Mouse (Mus musculus) CH12.LX (cell line): ENCODE measurements around the gene Flnc. TPM values are rescaled to one million over a fixed set of nuclear protein-coding genes. Genes with fewer than 3 reads are reported as not detected.

Experiments used
- DNase-seq: peaks from one replicate; pipeline ENCODE4 v3.0.0-alpha.2; 2013; ENCODE audit errors: extremely low read depth
- H3K27ac ChIP-seq: 2 replicates; pipeline ENCODE4 v1.5.1; 2012; ENCODE audit warnings: low read depth, mild to moderate bottlenecking, control low read depth, moderate library complexity; ENCODE audit not compliant: insufficient read depth
- H3K27me3 ChIP-seq: replicated peaks from 2 replicates; pipeline ENCODE3; 2012; ENCODE audit warnings: inconsistent platforms
- H3K36me3 ChIP-seq, 2 experiments: replicated peaks in 1 of 2; 2 replicates each; pipeline versions ENCODE3 to v1.6.1; 2012; ENCODE audit warnings: inconsistent platforms in 1 of 2, low read length in 1 of 2, mild to moderate bottlenecking in 1 of 2, mixed read lengths in 1 of 2, moderate library complexity in 1 of 2; ENCODE audit not compliant: control insufficient read depth in 1 of 2, insufficient read depth in 1 of 2
- H3K4me1 ChIP-seq, 2 experiments: 2 replicates each; pipeline ENCODE4 v1.6.1; 2012; ENCODE audit warnings: inconsistent platforms in 1 of 2, moderate library complexity in 1 of 2; ENCODE audit not compliant: insufficient read depth in 2 of 2, control insufficient read depth in 1 of 2
- H3K4me2 ChIP-seq: 2 replicates; pipeline ENCODE4 v1.6.1; 2012; ENCODE audit warnings: low read depth, mild to moderate bottlenecking, control low read depth; ENCODE audit not compliant: poor library complexity, insufficient read depth, severe bottlenecking
- H3K4me3 ChIP-seq, 3 experiments: fragments of 150-350 bp in 1 of 3; sonication (generic) in 1 of 3; replicated peaks in 1 of 3; 2 replicates each; pipeline versions ENCODE3 to v1.5.1; 2011 to 2012; ENCODE audit warnings: low read depth in 2 of 3, low read length in 2 of 3, mild to moderate bottlenecking in 2 of 3, moderate library complexity in 2 of 3, control low read depth in 1 of 3, improper control_type of control experiment in 1 of 3, inconsistent platforms in 1 of 3, mixed read lengths in 1 of 3; ENCODE audit not compliant: poor library complexity in 1 of 3
- H3K79me2 ChIP-seq: replicated peaks from 2 replicates; pipeline ENCODE4 v1.6.1; 2012; ENCODE audit warnings: mild to moderate bottlenecking, moderate library complexity; ENCODE audit not compliant: control insufficient read depth, poor library complexity, insufficient read depth, severe bottlenecking; ENCODE audit errors: extremely low read depth
- H3K9ac ChIP-seq: 2 replicates; pipeline ENCODE4 v1.6.1; 2012; ENCODE audit warnings: low read depth, mild to moderate bottlenecking, control low read depth, moderate library complexity; ENCODE audit not compliant: insufficient read depth
- H3K9me3 ChIP-seq: replicated peaks from 2 replicates; pipeline ENCODE3; 2012; ENCODE audit warnings: low read length, inconsistent platforms, mixed read lengths
- CHD2 ChIP-seq: IDR thresholded peaks from 2 replicates; pipeline ENCODE4 v1.6.1; 2011; ENCODE audit warnings: low read length, improper control_type of control experiment
- CTCF ChIP-seq, 2 experiments: IDR thresholded peaks in 1 of 2; conservative IDR thresholded peaks in 1 of 2; 2 replicates each; pipeline ENCODE4 v1.5.1; 2011 to 2012; ENCODE audit warnings: low read depth in 2 of 2, low read length in 2 of 2, improper control_type of control experiment in 1 of 2, inconsistent platforms in 1 of 2, mild to moderate bottlenecking in 1 of 2, moderate library complexity in 1 of 2
- ELF1 ChIP-seq: IDR thresholded peaks from 2 replicates; pipeline ENCODE4 v1.6.1; 2014; ENCODE audit warnings: low read depth, mild to moderate bottlenecking, inconsistent platforms, low read length, improper control_type of control experiment
- EP300 ChIP-seq: IDR thresholded peaks from 2 replicates; pipeline ENCODE4 v1.6.1; 2011; ENCODE audit warnings: low read length, improper control_type of control experiment
- ETS1 ChIP-seq: conservative IDR thresholded peaks from 2 replicates; pipeline ENCODE4 v1.6.1; 2012; ENCODE audit warnings: low read depth, mild to moderate bottlenecking, inconsistent platforms, low read length, improper control_type of control experiment, moderate library complexity
- GABPA ChIP-seq: IDR thresholded peaks from 2 replicates; pipeline ENCODE4 v1.6.1; 2012; ENCODE audit warnings: low read depth, low read length, improper control_type of control experiment, inconsistent platforms; ENCODE audit not compliant: insufficient replicate concordance
- IRF4 ChIP-seq: IDR thresholded peaks from 2 replicates; pipeline ENCODE4 v1.6.1; 2014; ENCODE audit warnings: low read depth, mild to moderate bottlenecking, inconsistent platforms, low read length, improper control_type of control experiment
- JUN ChIP-seq: IDR thresholded peaks from 2 replicates; pipeline ENCODE4 v1.6.1; 2011; ENCODE audit warnings: low read depth, mild to moderate bottlenecking, low read length, improper control_type of control experiment, moderate library complexity; ENCODE audit not compliant: insufficient read depth
- KAT2A ChIP-seq: IDR thresholded peaks from 2 replicates; pipeline ENCODE4 v1.6.1; 2012; ENCODE audit warnings: low read length, improper control_type of control experiment, inconsistent platforms; ENCODE audit not compliant: insufficient replicate concordance
- MAFK ChIP-seq: IDR thresholded peaks from 2 replicates; pipeline ENCODE4 v1.6.1; 2011; ENCODE audit warnings: low read length, improper control_type of control experiment; ENCODE audit not compliant: insufficient replicate concordance
- MAZ ChIP-seq: IDR thresholded peaks from 2 replicates; pipeline ENCODE4 v1.6.1; 2012; ENCODE audit warnings: low read depth, mild to moderate bottlenecking, inconsistent platforms, low read length, improper control_type of control experiment, moderate library complexity
- MEF2A ChIP-seq: IDR thresholded peaks from 2 replicates; pipeline ENCODE4 v1.6.1; 2014; ENCODE audit warnings: low read depth, mild to moderate bottlenecking, inconsistent platforms, low read length, improper control_type of control experiment, borderline replicate concordance
- MXI1 ChIP-seq: IDR thresholded peaks from 2 replicates; pipeline ENCODE4 v1.6.1; 2011; ENCODE audit warnings: mild to moderate bottlenecking, low read depth, low read length, improper control_type of control experiment
- MYC ChIP-seq: IDR thresholded peaks from 2 replicates; pipeline ENCODE4 v1.6.1; 2011; ENCODE audit warnings: low read depth, mild to moderate bottlenecking, improper control_type of control experiment, low read length
- NELFE ChIP-seq: IDR thresholded peaks from 2 replicates; pipeline ENCODE4 v1.6.1; 2011; ENCODE audit warnings: low read depth, low read length, improper control_type of control experiment
- PAX5 ChIP-seq: IDR thresholded peaks from 2 replicates; pipeline ENCODE4 v1.6.1; 2012; ENCODE audit warnings: low read length, inconsistent platforms, mixed read lengths
- POLR2A ChIP-seq: IDR thresholded peaks from 2 replicates; pipeline ENCODE4 v1.6.1; 2011; ENCODE audit warnings: low read depth, mild to moderate bottlenecking, improper control_type of control experiment, low read length
- POLR2AphosphoS2 ChIP-seq: IDR thresholded peaks from 2 replicates; pipeline ENCODE4 v1.6.1; 2011; ENCODE audit warnings: low read depth, low read length, improper control_type of control experiment
- RAD21 ChIP-seq: IDR thresholded peaks from 2 replicates; pipeline ENCODE4 v1.6.1; 2011; ENCODE audit warnings: low read depth, mild to moderate bottlenecking, low read length, improper control_type of control experiment, moderate library complexity
- RCOR1 ChIP-seq: conservative IDR thresholded peaks from 2 replicates; pipeline ENCODE4 v1.6.1; 2012; ENCODE audit warnings: low read depth, mild to moderate bottlenecking, inconsistent platforms, low read length, improper control_type of control experiment
- SIN3A ChIP-seq: IDR thresholded peaks from 2 replicates; pipeline ENCODE4 v1.6.1; 2012; ENCODE audit warnings: low read length, improper control_type of control experiment, inconsistent platforms
- SMC3 ChIP-seq: IDR thresholded peaks from 2 replicates; pipeline ENCODE4 v1.6.1; 2011; ENCODE audit warnings: low read depth, low read length, improper control_type of control experiment
- TBP ChIP-seq: conservative IDR thresholded peaks from 2 replicates; pipeline ENCODE4 v1.6.1; 2011; ENCODE audit warnings: low read depth, low read length, improper control_type of control experiment
- TCF12 ChIP-seq: IDR thresholded peaks from 2 replicates; pipeline ENCODE4 v1.6.1; 2014; ENCODE audit warnings: low read depth, mild to moderate bottlenecking, inconsistent platforms, low read length, improper control_type of control experiment
- UBTF ChIP-seq: IDR thresholded peaks from 2 replicates; pipeline ENCODE4 v1.6.1; 2012; ENCODE audit warnings: low read depth, mild to moderate bottlenecking, inconsistent platforms, low read length, improper control_type of control experiment, moderate library complexity
- USF1 ChIP-seq: IDR thresholded peaks from 2 replicates; pipeline ENCODE4 v1.6.1; 2014; ENCODE audit warnings: low read depth, mild to moderate bottlenecking, inconsistent platforms, low read length, improper control_type of control experiment
- USF2 ChIP-seq: conservative IDR thresholded peaks from 2 replicates; pipeline ENCODE4 v1.6.1; 2011; ENCODE audit warnings: low read depth, low read length, improper control_type of control experiment
- ZC3H11A ChIP-seq: IDR thresholded peaks from 2 replicates; pipeline ENCODE4 v1.6.1; 2012; ENCODE audit warnings: low read depth, mild to moderate bottlenecking, inconsistent platforms, low read length, improper control_type of control experiment
- ZKSCAN1 ChIP-seq: IDR thresholded peaks from 2 replicates; pipeline ENCODE4 v1.6.1; 2012; ENCODE audit warnings: low read depth, inconsistent platforms, low read length, improper control_type of control experiment, borderline replicate concordance
- ZNF384 ChIP-seq: IDR thresholded peaks from 2 replicates; pipeline ENCODE4 v1.6.1; 2012; ENCODE audit warnings: low read depth, low read length, improper control_type of control experiment, inconsistent platforms
- dilution Hi-C: fragments of 300-500 bp; cut with MboI; formaldehyde crosslinking; loops from 2 replicates; pipeline ENCODE4 v1.14.3; 2020; ENCODE audit warnings: low sequenced_read_pairs; ENCODE audit not compliant: extremely low pct_unique_long_range_greater_than_20kb, extremely low pct_ligation_motif_present
- in situ Hi-C: fragments of 300-500 bp; cut with MboI; formaldehyde crosslinking; loops from 3 replicates; pipeline ENCODE4 v1.14.3; 2019; ENCODE audit warnings: low sequenced_read_pairs, low pct_ligation_motif_present, low pct_unique_long_range_greater_than_20kb, mixed read lengths
- polyA plus RNA-seq: library from polyadenylated mRNA; unstranded; fragments of >175 nt; gene quantifications from 2 replicates; pipeline ENCODE4 v1.2.1, GENCODE M21; 2012; ENCODE audit warnings: low read depth; ENCODE audit not compliant: insufficient read length
- total RNA-seq, 2 experiments: library from RNA; depleted of rRNA; stranded (reverse); fragments of 300-350 nt in 1 of 2; fragments of >200 nt in 1 of 2; gene quantifications; 2 replicates each; pipeline ENCODE4 v1.2.3; 2012 to 2014

The Flnc gene
- 0.71 and 0.76 TPM in 2 replicates for total RNA-seq (2012; rRNA removed)
- 0.22 and 0.24 TPM in 2 replicates for total RNA-seq (2014; rRNA removed)
- polyA plus RNA-seq, result 0.56 and 0.60 TPM in 2 replicates

GRCm38 (mm10) chr6:29433038-29433803 is at the start of gene Flnc:
Flnc (plus strand) TSS chr6:29433256.
- H3K79me2 ChIP-seq, result no peaks in the 10 kb centered on the region
- no peak within 1 kb of the TSS for H3K9ac ChIP-seq
- H3K27me3 ChIP-seq, result peaks cover 6% of the 10 kb centered on the region
- no peak within 1 kb of the TSS for H3K4me3 ChIP-seq
- H3K9me3 ChIP-seq, result peaks cover 3% of the 10 kb centered on the region
- dilution Hi-C loops, result no loop called here
- TF ChIP-seq MEF2A (no peak), RCOR1 (no peak), MXI1 (no peak), IRF4 (no peak), POLR2A (no peak), ZKSCAN1 (no peak), TCF12 (no peak), ETS1 (no peak), SMC3 (no peak)
- no peak within 1 kb of the TSS for H3K4me2 ChIP-seq
- in situ Hi-C loops, result no loop called here
- H3K27ac ChIP-seq, result no peak within 1 kb of the TSS
- H3K4me1 ChIP-seq, result peaks cover 18 to 60% of the 10 kb centered on the region in 2 experiments
- no peaks in the 10 kb centered on the region for H3K36me3 ChIP-seq
- no peak for DNase-seq

GRCm38 (mm10) chr6:29388052-29388518 is 45.0 kb upstream of the Flnc start, which contains the start of gene Opn1sw:
Opn1sw (minus strand) TSS chr6:29388468.
- Histone ChIP-seq H3K9me3 (no peaks in the 10 kb centered on the region), H3K79me2 (no peaks in the 10 kb centered on the region), H3K27ac (peak within 1 kb of the TSS; percentile 24; the same call in 1 of the 2 replicates), H3K27me3 (peaks cover 23% of the 10 kb centered on the region), H3K4me3 (peak within 1 kb of the TSS; percentile 70 to 81 (median 78)), H3K36me3 (no peaks in the 10 kb centered on the region), H3K9ac (peak within 1 kb of the TSS; percentile 49), H3K4me2 (peak within 1 kb of the TSS; percentile 83), H3K4me1 (peaks cover 2 to 27% of the 10 kb centered on the region in 2 experiments; a peak in 2 of 4 replicates)
- dilution Hi-C loops, result no loop called here
- DNase-seq, result peak; percentile 80
- in situ Hi-C loops, result loop anchor here (25.0 kb wide), 1 partner anchor 249 kb away; no protein-coding TSS in a partner anchor
- no peak; the same call in 1 of the 2 replicates for TF ChIP-seq SIN3A
- 0 out of 2 replicates have a peak, but pooled peaks have one; percentile 33 for TF ChIP-seq NELFE
- no peak for TF ChIP-seq USF2
- no peak for TF ChIP-seq MEF2A
- TF ChIP-seq KAT2A, result no peak
- no peak for TF ChIP-seq JUN
- TF ChIP-seq PAX5, result no peak
- TF ChIP-seq POLR2A, result peak; percentile 65
- TF ChIP-seq ZNF384, result no peak
- TF ChIP-seq EP300, result no peak
- no peak for TF ChIP-seq ELF1
- TF ChIP-seq MXI1, result peak; percentile 53; the same call in 1 of the 2 replicates
- no peak for TF ChIP-seq ZKSCAN1
- no peak for TF ChIP-seq POLR2AphosphoS2
- TF ChIP-seq RAD21, result no peak
- TF ChIP-seq MYC, result peak; percentile 36; the same call in 1 of the 2 replicates
- no peak for TF ChIP-seq MAFK
- TF ChIP-seq MAZ, result no peak
- no peak for TF ChIP-seq CTCF (conservative IDR thresholded peaks at IDR 0.05 in 1 of 2, IDR thresholded peaks at IDR 0.05 in 1 of 2; ENCODE audit: low read depth in 2 of 2, low read length in 2 of 2)
- no peak for TF ChIP-seq TBP
- peak; percentile 32; the same call in 1 of the 2 replicates for TF ChIP-seq CHD2
- no peak for TF ChIP-seq SMC3
- TF ChIP-seq USF1, result no peak
- TF ChIP-seq UBTF, result no peak
- TF ChIP-seq ZC3H11A, result no peak
- TF ChIP-seq GABPA, result no peak
